Mouse (Mus musculus) cortical plate, adult 2 months (tissue): ENCODE data around the gene Hist1h3b.

ENCODE experiments used
- CTCF ChIP-seq: fragments of 200-500 bp; IDR thresholded peaks from 2 replicates; pipeline ENCODE4 v1.5.1; 2011; ENCODE audit warnings: mild to moderate bottlenecking, control low read depth, low read length; ENCODE audit not compliant: insufficient read depth; ENCODE audit errors: extremely low read depth
- POLR2A ChIP-seq: fragments of 200-500 bp; IDR thresholded peaks from 2 replicates; pipeline ENCODE4 v1.6.1; 2011; ENCODE audit warnings: mild to moderate bottlenecking, low read length, control low read depth; ENCODE audit not compliant: insufficient read depth; ENCODE audit errors: extremely low read depth

DNA sequence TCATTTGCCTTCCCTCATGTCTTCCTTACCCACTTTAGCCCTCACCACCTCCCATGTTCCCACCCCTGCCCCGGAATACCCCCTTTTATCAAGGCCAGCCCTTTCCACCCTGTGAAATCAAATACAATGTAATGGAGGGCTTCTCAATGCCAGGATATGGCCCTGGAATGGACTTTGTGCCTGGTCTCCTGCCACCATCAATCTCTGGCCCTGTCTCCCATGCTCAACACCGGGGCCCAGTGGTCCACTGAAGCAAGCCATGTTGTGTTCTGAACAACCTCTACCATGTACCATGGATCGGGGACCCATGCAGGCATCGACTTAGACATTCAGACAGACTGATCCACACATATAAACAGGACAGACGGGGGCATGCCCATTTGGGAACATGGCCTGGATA is 22.4 kb upstream of the Hist1h3b start:
- TF ChIP-seq CTCF (no peak), POLR2A (no peak)
